Mouse (Mus musculus): ENCODE data around the gene Slc35e3.

- TF ChIP-seq EP300 (IDR thresholded peaks at IDR 0.05; ENCODE audit: insufficient read depth, low read depth, low read length) (no peak), POLR2A (IDR thresholded peaks at IDR 0.05; ENCODE audit: insufficient read depth, low read length) (no peak), CTCF (IDR thresholded peaks at IDR 0.05; ENCODE audit: low read depth, low read length) (no peak)
Observed at GRCm38 (mm10) chr10:117730140-117730539, 16.0 kb downstream of the Slc35e3 start.
